Mouse (Mus musculus): ENCODE results near the gene Eefsec. TPM values are rescaled to one million over a fixed set of nuclear protein-coding genes. Genes with fewer than 3 reads are reported as not detected.

Eefsec gene
- total and polyA plus RNA-seq, 3 experiments = 27.5 to 378 (median 40.7) TPM

- Histone ChIP-seq H3K4me3 (ENCODE audit: control insufficient read depth in 1 of 2, insufficient read depth in 1 of 2, low read depth in 2 of 2, low read length in 2 of 2) (no peak overlapping the region), H3K4me1 (ENCODE audit: control insufficient read depth in 1 of 2, insufficient read depth in 2 of 2, low read length in 2 of 2) (peaks cover 2 to 6% of the 10 kb centered on the region in 2 experiments; a peak in 3 of 4 replicates), H3K27me3 (ENCODE audit: control insufficient read depth in 1 of 2, insufficient read depth in 2 of 2, low read length in 2 of 2) (no peaks in the 10 kb centered on the region), H3K9me3 (replicated peaks; ENCODE audit: insufficient read depth, low read length) (no peaks in the 10 kb centered on the region), H3K36me3 (ENCODE audit: control insufficient read depth in 1 of 2, insufficient read depth in 2 of 2, low read length in 2 of 2) (peaks cover 0 to 1% of the 10 kb centered on the region in 2 experiments; a peak in 2 of 4 replicates), H3K27ac (ENCODE audit: control insufficient read depth, low read depth, low read length) (no peak overlapping the region), H3K79me2 (ENCODE audit: control insufficient read depth, insufficient read depth, low read length, poor library complexity) (no peaks in the 10 kb centered on the region), H3K9ac (ENCODE audit: control insufficient read depth, low read depth, low read length, poor library complexity, severe bottlenecking) (no peak overlapping the region)
- DNase-seq (ENCODE audit: low read depth, low spot score) = peak; percentile 13
- no peak for TF ChIP-seq ZC3H11A (IDR thresholded peaks at IDR 0.05; ENCODE audit: low read depth, low read length)
- TF ChIP-seq POLR2A (IDR thresholded peaks at IDR 0.05; ENCODE audit: control insufficient read depth in 1 of 2, insufficient read depth in 1 of 2, low read depth in 1 of 2, low read length in 2 of 2, poor library complexity in 1 of 2) = no peak
- no peak for TF ChIP-seq NRF1 (IDR thresholded peaks at IDR 0.05; ENCODE audit: insufficient read depth, low read depth, low read length, poor library complexity, severe bottlenecking)
- no peak for TF ChIP-seq RCOR1 (IDR thresholded peaks at IDR 0.05; ENCODE audit: low read depth, low read length)
- no peak for TF ChIP-seq MYC (IDR thresholded peaks at IDR 0.05; ENCODE audit: low read depth, low read length)
- no peak for TF ChIP-seq NELFE (IDR thresholded peaks at IDR 0.05; ENCODE audit: low read depth, low read length)
- no peak for TF ChIP-seq EP300 (IDR thresholded peaks at IDR 0.05; ENCODE audit: low read depth in 1 of 2, low read length in 2 of 2)
- no peak for TF ChIP-seq CHD2 (IDR thresholded peaks at IDR 0.05; ENCODE audit: low read length)
- no peak for TF ChIP-seq ZKSCAN1 (IDR thresholded peaks at IDR 0.05; ENCODE audit: low read depth, low read length)
- TF ChIP-seq E2F4 (IDR thresholded peaks at IDR 0.05; ENCODE audit: borderline replicate concordance, low read depth, low read length) = no peak
- no peak for TF ChIP-seq ZMIZ1 (IDR thresholded peaks at IDR 0.05; ENCODE audit: low read depth, low read length)
- no peak for TF ChIP-seq MAX (IDR thresholded peaks at IDR 0.05; ENCODE audit: low read length)
- TF ChIP-seq CHD1 (IDR thresholded peaks at IDR 0.05; ENCODE audit: low read depth, low read length) = no peak
- TF ChIP-seq MEF2A (IDR thresholded peaks at IDR 0.05; ENCODE audit: extremely low read depth, insufficient replicate concordance, low read depth, low read length, poor library complexity, severe bottlenecking) = no peak
- no peak for TF ChIP-seq GABPA (IDR thresholded peaks at IDR 0.05; ENCODE audit: low read depth, low read length)
Observed at GRCm38 (mm10) chr6:88292274-88292909, 153.9 kb downstream of the Eefsec start.

GRCm38 (mm10) chr6:88290129-88290766 lies 156.1 kb downstream of the Eefsec start:
- no peaks in the 10 kb centered on the region for H3K9me3 ChIP-seq (replicated peaks; ENCODE audit: insufficient read depth, low read length)
- no peak overlapping the region for H3K9ac ChIP-seq (ENCODE audit: control insufficient read depth, low read depth, low read length, poor library complexity, severe bottlenecking)
- peaks cover 2 to 10% of the 10 kb centered on the region in 2 experiments; a peak in 3 of 4 replicates for H3K4me1 ChIP-seq (ENCODE audit: control insufficient read depth in 1 of 2, insufficient read depth in 2 of 2, low read length in 2 of 2)
- no peak overlapping the region for H3K4me3 ChIP-seq (ENCODE audit: control insufficient read depth in 1 of 2, insufficient read depth in 1 of 2, low read depth in 2 of 2, low read length in 2 of 2)
- H3K36me3 ChIP-seq (ENCODE audit: control insufficient read depth in 1 of 2, insufficient read depth in 2 of 2, low read length in 2 of 2) = peaks cover 0 to 3% of the 10 kb centered on the region in 2 experiments; a peak in 3 of 4 replicates
- H3K27ac ChIP-seq (ENCODE audit: control insufficient read depth, low read depth, low read length) = no peak overlapping the region
- H3K79me2 ChIP-seq (ENCODE audit: control insufficient read depth, insufficient read depth, low read length, poor library complexity) = no peaks in the 10 kb centered on the region
- TF ChIP-seq TCF12 (IDR thresholded peaks at IDR 0.05; ENCODE audit: low read depth, low read length) (no peak), ZC3H11A (IDR thresholded peaks at IDR 0.05; ENCODE audit: low read depth, low read length) (no peak), GATA1 (IDR thresholded peaks at IDR 0.05; ENCODE audit: low read depth, low read length) (no peak), MAZ (IDR thresholded peaks at IDR 0.05; ENCODE audit: low read depth, low read length) (no peak), ZMIZ1 (IDR thresholded peaks at IDR 0.05; ENCODE audit: low read depth, low read length) (no peak), POLR2AphosphoS2 (IDR thresholded peaks at IDR 0.05; ENCODE audit: low read length) (no peak), RAD21 (IDR thresholded peaks at IDR 0.05; ENCODE audit: low read depth, low read length) (no peak), MXI1 (IDR thresholded peaks at IDR 0.05; ENCODE audit: low read depth, low read length) (no peak), ETS1 (IDR thresholded peaks at IDR 0.05; ENCODE audit: low read depth, low read length) (no peak)
- no peak for DNase-seq (ENCODE audit: low read depth, low spot score)
- H3K27me3 ChIP-seq (ENCODE audit: control insufficient read depth in 1 of 2, insufficient read depth in 2 of 2, low read length in 2 of 2) = no peaks in the 10 kb centered on the region
